Mouse (Mus musculus) heart, adult 2 months (tissue): ENCODE measurements around the gene Angptl2. TPM values are rescaled to one million over a fixed set of nuclear protein-coding genes. Genes with fewer than 3 reads are reported as not detected.

ENCODE experiments used
- DNase-seq, 2 experiments: peaks; one replicate each; pipeline ENCODE4 v3.0.0; 2021
- H3K27ac ChIP-seq: fragments of 200-600 bp; 2 replicates; pipeline ENCODE4 v1.8.1; 2022
- H3K27me3 ChIP-seq: fragments of 200-500 bp; 2 replicates; pipeline ENCODE4 v1.6.1; 2012; ENCODE audit warnings: mild to moderate bottlenecking, low read length, inconsistent platforms, mixed read lengths; ENCODE audit not compliant: control insufficient read depth, insufficient read depth
- H3K36me3 ChIP-seq: fragments of 200-500 bp; 2 replicates; pipeline ENCODE4 v1.6.1; 2012; ENCODE audit warnings: low read length, inconsistent platforms; ENCODE audit not compliant: control insufficient read depth, insufficient read depth
- H3K4me1 ChIP-seq: fragments of 200-500 bp; 2 replicates; pipeline ENCODE4 v1.6.1; 2011; ENCODE audit warnings: low read length; ENCODE audit not compliant: control insufficient read depth, insufficient read depth
- H3K4me3 ChIP-seq: fragments of 200-600 bp; 2 replicates; pipeline ENCODE4 v1.8.1; 2022
- H3K79me2 ChIP-seq: fragments of 200-500 bp; replicated peaks from 2 replicates; pipeline ENCODE4 v1.6.1; 2012; ENCODE audit warnings: mild to moderate bottlenecking, inconsistent platforms, low read length, moderate library complexity, mixed read lengths; ENCODE audit not compliant: control insufficient read depth, insufficient read depth
- H3K9ac ChIP-seq: fragments of 200-500 bp; 2 replicates; pipeline ENCODE4 v1.6.1; 2012; ENCODE audit warnings: low read depth, mild to moderate bottlenecking, control low read depth, inconsistent platforms, low read length, mixed read lengths
- CTCF ChIP-seq: fragments of 200-600 bp; IDR thresholded peaks from 2 replicates; pipeline ENCODE4 v1.8.1; 2022; ENCODE audit warnings: antibody characterized with exemption, mild to moderate bottlenecking, moderate library complexity
- EP300 ChIP-seq: fragments of 200-500 bp; IDR thresholded peaks from 2 replicates; pipeline ENCODE4 v1.6.1; 2011; ENCODE audit warnings: low read depth, low read length, control low read depth; ENCODE audit not compliant: insufficient read depth
- POLR2A ChIP-seq: fragments of 200-500 bp; IDR thresholded peaks from 2 replicates; pipeline ENCODE4 v1.6.1; 2011; ENCODE audit warnings: mild to moderate bottlenecking, low read depth, low read length, control low read depth; ENCODE audit not compliant: insufficient read depth
- WGBS: fragments of 180-500 bp; shearing (Covaris S2); methylation state at CpG from one replicate; pipeline ENCODE4 v1.1.7; 2018; 5-methylcytosine and 5-hydroxymethylcytosine counted together
- intact Hi-C: fragments of 180-260 bp; cut with DNase I; formaldehyde crosslinking; loops from one replicate; pipeline ENCODE4 v1.15.1; 2025
- long read RNA-seq: library from polyadenylated mRNA; stranded (forward); transcript quantifications from one replicate; pipeline ENCODE4 v2.0.0, GENCODE M21; 2021
- polyA plus RNA-seq: library from polyadenylated mRNA; depleted of rRNA; stranded (reverse); fragments of >200 nt; gene quantifications from 2 replicates; pipeline ENCODE4 v1.2.3, GENCODE M21; 2012; rRNA removed
- total RNA-seq, 2 experiments: library from RNA; stranded (reverse); gene quantifications; 2 replicates each; pipeline ENCODE4 v1.2.3; 2021

Angptl2 gene
- 10 to 100 TPM; 45.3 to 46.2 TPM for total RNA-seq
- polyA plus RNA-seq: 91.4 and 128 TPM in 2 replicates
- long read RNA-seq, transcript Angptl2-201 (5 exons, 3,339 nt): major isoform, 59 of 67 reads
- long read RNA-seq, partial matches to known transcripts: 2 of 67 reads
- long read RNA-seq, other reads (novel, unspliced or antisense): 5 of 67 reads

DNA sequence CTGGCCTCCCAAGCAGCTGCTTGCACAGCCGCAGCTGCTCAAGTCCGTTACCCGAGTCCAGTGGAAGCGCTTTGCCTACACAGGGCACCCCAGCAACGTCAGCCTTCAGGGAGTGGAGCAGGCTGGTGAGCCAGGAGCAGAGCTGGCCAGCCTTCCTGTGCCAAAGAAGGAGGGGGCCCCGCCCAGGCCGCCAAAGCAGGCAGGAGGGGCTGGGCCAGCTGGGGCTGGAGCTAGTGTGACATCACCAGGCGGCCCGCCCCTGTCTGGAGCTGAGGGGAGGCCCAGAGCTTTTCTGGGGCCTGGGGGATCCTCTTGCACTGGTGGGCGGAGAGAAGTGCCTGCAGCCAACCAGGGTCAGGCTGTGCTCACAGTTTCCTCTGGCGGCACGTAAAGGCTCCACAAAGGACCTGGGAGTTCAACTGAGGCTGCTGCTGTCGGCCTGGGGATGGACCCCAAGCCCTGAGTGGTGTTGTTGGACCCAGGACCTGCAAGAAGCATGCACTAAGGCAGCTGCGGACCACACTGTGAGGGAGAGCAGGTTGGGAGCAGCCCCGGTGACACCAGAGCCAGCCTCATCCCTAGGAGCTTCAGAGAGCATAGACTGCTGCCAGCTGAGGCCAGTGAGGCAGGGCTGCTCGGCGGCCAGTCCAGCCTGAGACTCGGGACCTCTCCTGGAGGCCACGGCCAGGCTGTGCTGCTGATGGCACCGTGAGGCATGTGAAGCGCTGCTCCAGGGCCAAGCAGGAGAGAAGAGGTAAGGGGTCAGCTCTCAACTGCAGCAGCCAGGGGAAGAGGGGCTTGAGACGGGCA lies at the start of gene Angptl2:
Gene Angptl2, plus strand, starts transcription at position 370 of the 810 bp plus-strand sequence.
- H3K4me1 ChIP-seq: peaks cover 10% of the 10 kb centered on the region
- no peaks in the 10 kb centered on the region for H3K36me3 ChIP-seq
- 6% methylated on average over 22 of the region's 22 CpGs for WGBS
- peak within 1 kb of the TSS; percentile 49 for H3K4me3 ChIP-seq
- H3K27me3 ChIP-seq: no peaks in the 10 kb centered on the region
- peak; percentile 84 for TF ChIP-seq POLR2A
- TF ChIP-seq EP300: 0 out of 2 replicates have a peak, but pooled peaks have one; percentile 33
- TF ChIP-seq CTCF: no peak; the same call in 1 of the 2 replicates
- no peaks in the 10 kb centered on the region for H3K79me2 ChIP-seq
- H3K27ac ChIP-seq: peak within 1 kb of the TSS; percentile 86
- DNase-seq: peak; percentile 91 to 94
- peak within 1 kb of the TSS; percentile 89 for H3K9ac ChIP-seq
- intact Hi-C loops: loop anchor here (2.0 kb wide), 2 partner anchors 59 to 101 kb away; no protein-coding TSS in a partner anchor

- WGBS: 91% methylated on average over 3 of the region's 3 CpGs
- intact Hi-C loops: no loop called here
- Histone ChIP-seq H3K27me3 (no peaks in the 10 kb centered on the region), H3K36me3 (no peaks in the 10 kb centered on the region), H3K4me3 (no peak overlapping the region), H3K9ac (no peak overlapping the region), H3K79me2 (no peaks in the 10 kb centered on the region), H3K27ac (no peak overlapping the region), H3K4me1 (peaks cover 13% of the 10 kb centered on the region)
- no peak for TF ChIP-seq EP300
- TF ChIP-seq CTCF: no peak
- no peak for TF ChIP-seq POLR2A
- DNase-seq: no peak
These were observed 48.8 kb upstream of the Angptl2 start for GRCm38 (mm10) chr2:33167060-33167459.

DNA sequence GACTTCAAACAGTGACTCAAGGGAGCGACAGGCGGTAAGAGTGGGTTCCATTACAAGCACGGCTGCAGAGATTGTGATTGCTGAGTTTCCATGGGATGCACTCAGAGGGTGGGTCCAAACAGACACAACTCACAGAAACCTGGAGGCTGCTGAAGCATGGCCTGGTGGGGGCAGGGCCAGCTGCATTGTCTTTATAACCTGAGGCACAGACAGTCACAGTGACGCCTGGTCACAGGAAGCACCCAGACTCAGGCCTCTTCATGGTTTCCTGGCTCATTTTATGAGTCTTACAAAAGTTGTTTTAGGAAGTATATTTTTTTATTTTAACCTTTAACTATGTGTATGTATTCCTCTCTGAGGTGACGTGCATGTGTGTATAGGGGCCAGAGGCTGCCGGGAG lies 46.4 kb upstream of the Angptl2 start:
- WGBS: 81% methylated on average over 6 of the region's 6 CpGs
- TF ChIP-seq CTCF: no peak
- intact Hi-C loops: no loop called here
- Histone ChIP-seq H3K4me3 (no peak overlapping the region), H3K9ac (no peak overlapping the region), H3K4me1 (peaks cover 8% of the 10 kb centered on the region), H3K27ac (no peak overlapping the region), H3K79me2 (no peaks in the 10 kb centered on the region), H3K27me3 (no peaks in the 10 kb centered on the region), H3K36me3 (no peaks in the 10 kb centered on the region)
- DNase-seq: no peak

DNA sequence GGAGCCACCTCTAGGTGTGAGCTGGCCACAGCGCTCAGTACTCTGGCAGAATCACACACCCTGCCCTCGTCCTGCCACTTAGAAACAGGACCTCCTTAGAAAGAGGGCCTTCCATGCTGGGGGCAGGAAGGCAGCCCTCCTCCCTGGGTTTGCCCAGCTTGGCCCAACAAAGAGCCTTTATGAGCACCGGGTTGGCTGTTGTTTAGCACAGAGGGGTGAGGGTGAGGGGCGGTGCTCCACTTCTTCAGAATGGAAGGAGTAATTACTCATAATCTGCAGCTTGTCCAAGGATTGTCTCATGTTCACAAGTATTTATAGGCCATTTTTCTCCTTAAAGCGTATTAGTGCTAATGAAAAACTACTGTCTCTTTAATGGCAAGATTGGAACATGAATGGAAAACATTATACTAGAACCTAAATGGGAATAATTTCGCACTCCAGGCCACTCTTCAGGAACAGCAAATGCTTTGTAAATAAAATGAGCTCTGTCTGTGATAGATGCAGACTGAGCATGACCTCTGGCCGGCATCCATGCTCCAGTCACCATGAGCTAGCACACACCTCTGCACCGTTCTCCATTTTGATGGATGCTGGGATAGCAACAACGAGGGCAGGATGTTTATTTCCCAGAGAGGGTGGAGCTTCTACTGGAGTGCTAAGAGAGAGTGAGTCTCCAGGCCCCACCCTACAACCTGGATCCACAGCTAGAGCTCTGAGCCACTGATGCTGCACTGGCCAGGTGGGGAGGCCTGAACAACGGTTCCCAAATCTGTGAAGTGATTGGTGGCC lies 44.9 kb upstream of the Angptl2 start:
- Histone ChIP-seq H3K9ac (no peak overlapping the region), H3K79me2 (no peaks in the 10 kb centered on the region), H3K27me3 (no peaks in the 10 kb centered on the region), H3K4me1 (no peaks in the 10 kb centered on the region; the same call in 1 of the 2 replicates), H3K27ac (no peak overlapping the region), H3K4me3 (no peak overlapping the region), H3K36me3 (no peaks in the 10 kb centered on the region)
- intact Hi-C loops: no loop called here
- TF ChIP-seq CTCF (no peak), POLR2A (no peak), EP300 (no peak)
- 77% methylated on average over 10 of the region's 10 CpGs for WGBS
- DNase-seq: no peak

GRCm38 (mm10) chr2:33173126-33173525 lies 42.7 kb upstream of the Angptl2 start:
- H3K36me3 ChIP-seq: no peaks in the 10 kb centered on the region
- no peaks in the 10 kb centered on the region for H3K27me3 ChIP-seq
- intact Hi-C loops: no loop called here
- H3K4me1 ChIP-seq: peaks cover 8% of the 10 kb centered on the region
- no peak overlapping the region for H3K9ac ChIP-seq
- WGBS: 36% methylated on average over 10 of the region's 10 CpGs
- H3K4me3 ChIP-seq: no peak overlapping the region
- H3K27ac ChIP-seq: no peak overlapping the region
- DNase-seq: no peak
- TF ChIP-seq CTCF: no peak
- no peak for TF ChIP-seq EP300
- no peak for TF ChIP-seq POLR2A
- no peaks in the 10 kb centered on the region for H3K79me2 ChIP-seq
